Mouse (Mus musculus): ENCODE measurements around the gene Rgs10.

The Rgs10 gene

DNA sequence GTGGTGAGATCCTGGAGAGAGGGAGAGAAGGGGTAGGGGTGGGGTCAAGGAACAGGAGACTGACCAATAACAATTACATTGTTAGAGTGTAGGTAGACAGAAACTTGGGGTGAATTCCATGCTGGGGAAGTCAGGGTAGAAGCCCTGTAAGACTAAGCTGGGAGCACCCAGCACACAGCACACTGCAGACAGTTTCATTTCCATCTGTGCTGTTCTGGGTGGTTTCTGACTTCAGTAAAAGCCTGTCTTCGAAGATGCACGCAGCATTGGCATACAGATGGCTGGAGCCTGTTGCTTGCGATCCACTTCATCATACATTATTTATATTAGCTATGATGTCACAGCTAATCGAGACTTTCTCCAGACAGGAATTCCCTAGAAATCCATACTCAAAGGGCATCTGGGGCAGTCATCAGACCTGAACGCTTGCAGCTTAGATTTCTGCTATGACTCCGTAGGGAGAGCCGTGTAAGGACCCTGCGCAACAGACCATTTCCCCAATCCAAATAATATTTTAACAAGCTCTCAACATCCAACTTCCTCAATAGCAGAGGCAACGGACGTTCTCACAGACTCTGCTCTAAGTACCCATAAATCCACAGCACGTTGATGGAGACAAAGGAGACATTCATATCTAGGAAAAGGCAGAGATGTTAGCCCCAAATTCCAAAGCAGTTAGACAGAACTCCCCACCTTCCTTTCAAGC lies 7.7 kb downstream of the Rgs10 start:
- peak; percentile 44 for DNase-seq (ENCODE audit: low read depth, low spot score)

DNA sequence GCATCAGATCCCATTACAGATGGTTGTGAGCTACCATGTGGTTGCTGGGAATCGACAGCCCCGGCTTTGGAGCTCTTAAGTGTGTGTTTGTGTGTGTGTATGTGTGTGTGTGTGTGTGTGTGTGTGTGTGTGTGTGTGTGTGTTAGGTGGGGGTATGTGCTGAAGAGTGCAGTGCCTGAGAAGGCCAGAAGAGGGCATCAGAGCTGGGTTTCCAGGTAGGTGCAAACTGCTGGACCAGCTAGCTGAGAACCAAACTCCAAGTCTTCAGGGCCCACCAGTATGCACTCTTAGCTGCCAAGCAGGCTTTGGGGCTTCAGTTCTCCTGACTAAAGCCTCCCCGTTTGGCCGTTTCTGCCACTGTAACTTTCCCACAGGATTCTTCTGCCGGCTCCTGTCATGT lies 10.3 kb downstream of the Rgs10 start:
- DNase-seq (ENCODE audit: low read depth, low spot score): no peak

DNA sequence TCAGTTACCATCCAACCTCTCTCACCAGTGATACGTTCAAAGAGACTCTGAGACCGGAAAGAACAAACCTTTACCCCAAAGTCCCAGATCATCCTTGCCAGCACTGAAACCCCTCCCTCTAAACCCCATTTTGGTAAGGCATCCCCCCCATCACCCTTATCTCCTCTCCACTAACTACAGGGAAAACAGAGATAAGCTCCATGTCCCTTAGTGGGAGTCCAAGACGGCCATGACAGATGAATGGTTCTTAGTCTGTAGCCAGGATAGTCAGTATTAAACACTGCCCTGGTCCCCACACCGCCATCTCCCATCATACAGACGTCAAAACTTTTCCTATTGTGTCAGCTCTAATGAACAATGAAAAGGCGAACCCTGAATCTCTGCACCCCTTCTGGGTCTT lies 14.6 kb downstream of the Rgs10 start:
- DNase-seq (ENCODE audit: low read depth, low spot score): no peak

DNA sequence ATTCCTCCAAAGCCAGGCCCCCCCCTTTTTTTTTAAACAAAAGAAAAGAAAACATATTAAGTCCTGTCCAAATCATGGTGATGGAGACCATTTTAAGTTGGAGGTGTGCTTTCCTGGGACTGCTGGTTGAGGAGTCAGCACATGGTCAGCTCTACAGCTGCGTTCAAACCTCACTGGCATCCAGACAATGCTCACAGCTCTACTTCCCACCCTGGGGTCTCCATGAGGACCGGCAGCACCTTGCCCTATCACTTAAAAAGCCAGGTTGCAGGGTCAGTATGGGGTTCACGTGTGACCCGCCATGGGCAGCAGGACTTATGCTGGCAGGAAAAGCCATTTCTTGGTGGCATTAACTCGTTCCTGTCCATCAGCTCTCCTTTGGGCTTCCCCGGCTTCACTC lies 15.0 kb downstream of the Rgs10 start:
- no peak for DNase-seq (ENCODE audit: low read depth, low spot score)

DNA sequence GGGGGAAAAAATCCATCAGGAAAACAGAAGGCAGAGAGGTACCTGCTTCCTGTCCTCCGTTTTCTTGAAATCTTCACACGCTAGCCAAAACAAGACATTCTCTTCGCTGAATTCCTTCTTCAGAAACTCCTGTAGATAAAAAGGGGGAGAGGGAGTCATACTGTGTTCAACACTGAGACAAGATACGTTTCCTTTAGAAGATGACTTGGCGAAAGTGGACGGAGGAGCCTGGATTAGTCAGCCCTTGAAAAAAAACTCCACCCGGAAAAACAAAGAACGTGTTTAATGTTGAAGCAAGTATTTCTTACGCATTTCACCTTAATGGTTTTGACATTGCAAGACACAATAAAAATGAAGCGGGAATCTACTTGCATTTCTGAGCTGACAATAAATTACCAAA lies 15.4 kb downstream of the Rgs10 start:
- no peak for DNase-seq (ENCODE audit: low read depth, low spot score)

DNA sequence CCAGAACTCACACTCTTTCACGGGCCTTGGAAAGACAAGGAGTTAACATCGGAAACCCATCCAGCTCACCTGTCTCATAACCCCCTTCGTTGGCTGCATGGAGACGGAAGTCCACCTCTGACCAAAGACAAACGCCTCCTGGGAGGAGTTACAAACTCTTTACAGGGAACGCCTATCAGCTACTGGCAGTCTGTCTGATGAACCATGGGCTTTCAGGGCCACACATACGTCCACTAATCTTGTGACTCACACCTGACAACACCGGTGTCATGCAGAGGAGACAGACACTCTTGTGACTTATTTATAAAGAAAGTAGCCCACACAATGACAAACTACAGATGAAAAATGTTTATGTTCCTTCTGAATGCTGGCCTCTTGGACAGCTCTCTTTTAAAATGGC lies 16.0 kb downstream of the Rgs10 start:
- no peak for DNase-seq (ENCODE audit: low read depth, low spot score)

DNA sequence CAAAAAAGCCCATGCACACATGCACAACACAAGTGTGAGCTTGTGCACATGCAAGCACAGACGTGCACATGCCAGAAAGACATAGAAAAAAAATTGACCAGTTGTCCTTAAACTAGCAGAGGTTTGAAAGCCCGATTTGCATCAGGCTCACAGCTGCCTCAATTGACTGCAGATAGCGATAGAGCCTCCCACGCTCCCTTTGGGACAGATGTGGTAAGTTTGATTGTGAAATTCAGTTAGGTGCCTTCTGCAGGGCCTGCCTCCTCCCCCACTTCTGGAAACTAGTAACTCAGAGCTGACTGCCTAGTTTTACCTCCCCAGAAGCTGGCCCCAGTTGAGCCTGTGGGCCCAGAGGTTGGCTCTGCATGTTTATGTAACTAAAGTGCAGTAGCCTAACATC lies 19.9 kb downstream of the Rgs10 start:
- DNase-seq (ENCODE audit: low read depth, low spot score): no peak

DNA sequence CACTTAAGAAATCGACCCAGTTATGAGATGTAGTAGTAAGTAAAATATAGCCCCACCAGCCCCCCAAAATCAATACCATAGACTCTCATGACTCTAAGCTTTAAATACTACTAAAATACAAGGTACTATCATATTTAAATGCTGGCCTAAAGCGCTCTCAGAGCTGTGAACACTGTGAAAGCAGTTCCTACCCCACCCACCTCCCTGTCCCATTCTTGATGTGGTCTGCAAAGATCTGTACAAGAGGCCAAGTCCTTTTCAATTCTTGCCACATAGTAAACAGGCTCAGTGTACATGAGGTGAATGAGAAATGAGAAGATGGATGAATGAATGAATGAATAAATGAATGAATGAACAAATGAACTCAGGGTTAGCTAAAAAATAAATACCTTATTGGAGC lies 21.5 kb downstream of the Rgs10 start:
- no peak for DNase-seq (ENCODE audit: low read depth, low spot score)

DNA sequence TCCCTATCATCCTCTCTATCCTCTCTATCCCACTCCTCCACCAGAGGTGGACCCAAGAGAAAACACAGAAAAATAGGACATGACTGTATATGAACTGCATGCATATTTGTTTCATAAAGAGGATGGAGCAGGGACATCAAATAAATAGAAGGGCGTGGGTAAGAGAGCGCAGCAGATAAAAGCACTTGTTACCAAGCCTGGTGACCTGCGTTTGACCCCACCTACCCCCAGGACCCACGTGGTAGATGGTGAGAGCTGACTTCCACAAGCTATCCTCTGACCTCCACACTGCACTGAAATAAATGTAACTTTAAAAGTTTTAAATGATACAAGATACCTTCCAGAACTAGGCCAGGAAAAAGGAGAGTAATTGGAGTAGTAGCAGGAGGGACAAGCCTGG lies 24.8 kb downstream of the Rgs10 start:
- DNase-seq (ENCODE audit: low read depth, low spot score): no peak

DNA sequence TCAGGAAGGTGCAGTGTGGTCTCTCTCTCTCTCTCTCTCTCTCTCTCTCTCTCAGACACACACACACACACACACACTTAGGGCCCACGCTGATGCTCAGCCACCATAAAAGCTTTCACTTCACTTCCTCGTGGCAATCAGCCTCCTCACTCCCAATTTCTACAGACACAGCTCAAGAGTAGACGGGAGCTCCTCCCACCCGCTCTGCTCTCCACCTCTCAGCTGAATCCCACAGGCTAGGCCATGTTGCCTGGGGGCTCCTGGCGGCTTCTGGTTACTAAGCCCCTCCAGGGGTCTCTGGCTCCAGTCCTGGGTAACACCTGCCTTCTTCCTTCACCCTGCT lies 25.6 kb downstream of the Rgs10 start:
- DNase-seq (ENCODE audit: low read depth, low spot score): peak; percentile 45

DNA sequence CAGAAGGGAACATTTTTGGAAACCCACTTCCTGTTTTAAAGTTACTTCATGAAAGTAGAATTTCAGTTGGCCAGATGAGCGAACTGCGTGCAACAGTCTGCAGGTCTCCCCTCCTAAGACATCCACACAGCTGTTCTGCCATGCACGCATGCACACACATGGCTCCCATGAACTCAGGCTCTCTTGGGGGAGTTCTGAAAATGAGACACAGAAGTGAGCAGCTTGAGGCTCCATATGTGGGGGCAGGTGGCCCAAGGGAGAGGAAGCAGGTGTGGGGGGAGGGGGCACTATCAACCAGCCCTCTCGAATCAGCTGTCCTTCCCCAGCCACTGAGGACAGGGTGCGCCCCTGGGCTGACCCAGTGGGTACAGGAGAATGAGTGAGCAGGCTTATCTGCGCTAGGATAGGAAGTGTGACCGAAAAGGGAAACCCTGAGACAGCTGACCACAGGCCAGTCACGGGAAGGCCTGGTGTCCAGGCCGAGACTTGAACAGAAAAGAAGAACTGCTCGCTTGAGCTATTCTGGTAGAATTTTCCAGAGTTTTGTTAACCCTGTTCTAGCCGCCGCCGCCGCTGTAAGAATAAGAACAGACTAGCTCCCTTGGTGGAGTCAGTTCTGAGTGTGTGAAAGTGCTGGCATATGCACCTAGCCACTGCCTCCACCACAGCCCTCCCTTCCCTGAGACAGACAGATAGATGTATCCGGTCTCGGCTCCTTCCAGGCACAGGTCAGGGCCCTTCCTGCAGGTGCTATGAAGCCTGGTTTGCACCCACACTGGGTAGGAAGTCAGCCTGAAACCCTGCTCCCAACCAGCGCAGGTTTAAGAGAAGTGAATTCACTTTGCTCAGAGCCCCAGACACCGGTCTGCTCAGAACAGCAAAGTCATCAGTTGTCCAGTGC lies 26.2 kb downstream of the Rgs10 start:
- peak; percentile 56 for DNase-seq (ENCODE audit: low read depth, low spot score)

DNA sequence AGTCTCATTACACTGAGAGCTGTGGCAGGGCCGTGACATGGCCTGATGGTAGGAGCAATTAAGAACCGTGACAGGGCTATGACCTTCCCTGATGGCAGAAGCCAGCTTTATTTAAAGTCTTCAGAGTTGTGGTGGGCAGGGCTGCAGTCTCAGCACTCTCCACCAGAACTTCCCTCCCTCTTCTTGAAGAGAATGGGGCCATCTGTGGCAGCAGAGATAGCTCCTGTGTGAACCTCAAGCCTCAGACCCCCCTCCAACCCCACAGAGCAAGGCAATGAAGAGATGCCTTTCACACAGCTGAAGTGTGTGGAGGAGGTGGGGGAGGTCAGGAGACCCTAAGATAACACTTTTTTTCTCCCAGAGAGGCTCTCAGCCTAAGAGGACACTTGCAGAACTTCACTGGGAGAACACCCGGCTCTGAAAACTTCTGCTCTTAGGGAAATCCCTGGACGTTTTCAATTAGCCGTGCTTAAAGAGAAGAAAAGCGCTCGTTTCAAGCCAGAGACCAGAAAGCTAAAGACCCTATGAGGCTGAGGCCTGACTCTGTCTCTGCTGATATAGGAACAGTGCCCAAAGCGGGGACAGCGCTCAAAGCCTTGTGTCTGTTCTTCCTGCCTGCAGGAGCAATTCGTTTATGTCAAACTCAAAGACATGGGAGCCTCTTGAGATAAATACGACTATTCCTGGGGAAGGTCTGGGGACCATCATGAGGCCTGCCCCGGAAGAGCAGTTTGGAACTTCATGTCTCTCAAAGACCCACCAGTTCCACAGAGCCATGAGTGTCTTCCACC lies 27.1 kb downstream of the Rgs10 start:
- DNase-seq (ENCODE audit: low read depth, low spot score): no peak

DNA sequence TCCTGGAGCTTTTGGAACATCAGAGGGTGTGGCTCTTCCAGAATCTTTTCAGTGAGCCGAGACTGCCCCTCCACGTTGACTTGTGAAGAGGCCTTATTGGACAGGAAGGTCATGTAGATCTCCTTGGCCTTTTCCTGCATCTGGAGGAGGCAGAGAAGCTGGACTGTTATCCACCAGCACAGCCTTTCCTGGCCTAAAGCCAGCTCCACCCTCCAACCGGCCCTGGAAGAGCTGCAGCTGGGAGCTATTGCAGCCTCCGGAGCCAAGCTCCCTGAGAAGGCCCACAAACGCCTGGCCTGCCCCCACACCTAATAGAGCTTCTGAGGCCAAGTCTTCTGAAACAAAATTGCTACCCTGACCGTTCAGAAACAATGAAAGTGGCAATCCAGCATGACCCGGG lies 29.6 kb downstream of the Rgs10 start:
- DNase-seq (ENCODE audit: low read depth, low spot score): peak; percentile 49

DNA sequence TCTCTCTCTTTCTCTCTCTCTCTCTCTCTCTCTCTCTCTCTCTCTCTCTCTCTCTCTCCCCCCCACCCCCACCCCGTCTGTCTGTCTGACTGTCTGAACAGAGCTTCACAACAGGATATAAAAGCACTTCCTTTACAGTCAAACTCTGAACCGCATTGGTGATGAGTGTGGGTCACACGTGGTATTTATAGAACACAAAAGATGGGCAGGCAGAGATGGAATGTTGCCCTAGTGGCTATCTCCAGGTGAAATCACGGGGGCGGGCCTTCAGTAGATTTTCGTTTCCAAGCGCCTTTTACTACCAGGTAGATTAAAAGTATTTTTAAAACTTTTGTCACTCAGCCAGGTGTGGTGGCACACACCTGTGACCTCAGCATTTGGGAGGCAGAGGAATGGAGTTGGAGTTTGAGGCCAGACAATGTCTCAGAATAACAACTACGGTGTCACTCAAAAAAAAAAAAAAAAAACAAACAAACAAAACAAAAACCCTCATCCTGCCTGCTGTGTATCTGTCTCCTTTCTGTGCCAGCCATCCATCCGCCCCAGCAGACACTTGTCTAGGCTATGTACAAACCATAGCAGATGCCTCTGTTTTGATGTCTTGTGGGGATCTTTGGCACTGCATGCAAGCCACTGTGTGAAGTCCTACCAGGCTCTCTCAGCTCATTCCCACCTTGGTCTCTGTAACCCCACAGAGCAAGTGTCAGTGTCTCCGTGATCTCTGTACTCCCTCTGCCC lies 34.7 kb downstream of the Rgs10 start:
- DNase-seq (ENCODE audit: low read depth, low spot score): no peak

DNA sequence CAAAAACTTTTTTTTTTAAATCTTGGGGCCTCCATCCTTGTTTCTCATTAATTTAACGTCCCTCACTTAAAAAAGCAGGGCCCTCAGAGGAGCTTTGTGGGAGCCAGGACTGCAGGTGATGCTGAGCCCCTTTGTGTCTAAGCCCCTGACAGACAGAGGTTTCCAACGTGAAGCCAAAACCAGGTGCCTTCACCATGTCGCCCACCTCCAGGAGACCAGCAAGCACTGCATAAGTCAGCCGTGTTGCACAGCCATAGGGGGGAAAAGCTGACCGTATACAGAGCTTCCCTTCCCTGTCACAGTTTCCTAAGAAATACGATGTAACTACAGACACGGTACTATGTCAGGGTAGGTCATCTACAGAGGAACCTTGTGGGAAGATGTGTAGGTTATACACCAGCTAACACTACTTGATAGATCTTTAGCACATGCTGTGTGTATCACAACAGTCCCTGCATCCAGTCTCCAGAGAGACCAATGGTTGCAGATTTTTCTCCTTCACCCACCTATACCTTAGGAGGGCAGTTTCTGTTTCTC lies 35.3 kb downstream of the Rgs10 start:
- no peak for DNase-seq (ENCODE audit: low read depth, low spot score)

DNA sequence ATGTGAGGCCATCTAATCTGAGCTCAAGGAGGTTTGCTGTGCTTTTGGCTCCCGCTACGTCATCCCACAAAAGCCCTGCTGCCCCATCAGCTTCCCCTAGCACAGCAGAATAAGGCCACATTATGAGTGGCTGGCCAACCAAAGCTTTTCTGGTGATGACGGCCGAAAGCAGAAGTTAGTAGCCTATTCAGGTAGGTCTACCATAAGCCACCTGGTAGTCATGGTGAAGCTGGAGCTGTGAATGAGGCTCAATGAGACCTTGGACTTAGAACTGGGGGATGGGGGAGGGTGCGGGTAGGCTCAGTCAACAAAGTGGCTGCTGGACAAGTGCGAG lies 36.1 kb downstream of the Rgs10 start:
- no peak for DNase-seq (ENCODE audit: low read depth, low spot score)

DNA sequence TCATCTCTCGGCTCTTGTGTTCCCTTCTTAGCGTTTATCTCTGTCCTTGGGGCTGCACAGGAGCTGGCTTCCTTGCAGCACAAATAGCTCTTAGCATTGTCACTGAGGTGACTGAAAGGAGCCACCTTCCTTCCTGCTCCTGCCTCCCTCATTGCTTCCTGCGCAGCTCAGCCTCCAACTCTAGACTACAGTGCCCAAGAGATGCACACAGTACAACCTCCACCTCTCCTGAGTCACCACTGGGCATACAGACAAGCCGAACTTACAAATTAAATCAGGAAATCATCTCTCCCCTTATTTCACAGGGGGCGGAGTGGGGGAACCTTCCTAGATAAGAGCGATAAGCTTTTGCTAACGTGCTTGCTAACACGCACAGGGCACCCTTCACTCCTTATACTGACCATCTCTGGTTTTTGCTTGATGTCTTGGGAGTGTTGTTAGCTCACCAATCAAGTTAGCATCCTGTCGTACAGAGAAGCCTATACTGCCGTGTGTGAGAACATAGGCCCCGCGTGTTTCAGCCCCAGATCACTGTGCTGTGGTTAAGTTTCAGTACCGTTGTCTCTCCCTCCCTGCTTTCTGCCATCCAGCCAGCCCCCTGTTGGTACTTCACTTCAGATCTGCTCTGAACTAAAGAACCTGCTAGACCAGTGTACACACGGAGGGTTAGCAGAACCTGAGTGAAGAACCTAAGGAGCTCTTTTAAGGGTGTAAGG lies 36.6 kb downstream of the Rgs10 start:
- no peak for DNase-seq (ENCODE audit: low read depth, low spot score)

DNA sequence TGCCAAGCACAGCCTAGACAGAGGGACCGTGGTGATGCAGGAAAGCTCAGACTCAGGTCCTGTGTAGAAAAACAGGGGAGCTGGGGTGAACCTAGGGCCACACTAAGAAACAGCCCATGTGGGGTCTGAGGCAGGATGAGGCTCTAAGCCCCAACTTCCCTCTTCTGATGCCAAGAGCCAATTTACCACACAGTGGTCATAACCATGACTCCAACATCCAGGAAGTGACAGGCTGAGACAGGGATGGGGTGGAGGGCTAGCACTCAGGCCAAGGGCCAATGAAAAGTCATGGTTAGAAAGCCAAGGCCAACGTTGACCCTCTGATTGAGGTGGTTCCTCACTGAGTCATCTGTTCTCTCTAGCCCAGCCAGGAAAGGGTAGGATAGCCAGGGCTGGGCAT lies 37.6 kb downstream of the Rgs10 start:
- DNase-seq (ENCODE audit: low read depth, low spot score): no peak

DNA sequence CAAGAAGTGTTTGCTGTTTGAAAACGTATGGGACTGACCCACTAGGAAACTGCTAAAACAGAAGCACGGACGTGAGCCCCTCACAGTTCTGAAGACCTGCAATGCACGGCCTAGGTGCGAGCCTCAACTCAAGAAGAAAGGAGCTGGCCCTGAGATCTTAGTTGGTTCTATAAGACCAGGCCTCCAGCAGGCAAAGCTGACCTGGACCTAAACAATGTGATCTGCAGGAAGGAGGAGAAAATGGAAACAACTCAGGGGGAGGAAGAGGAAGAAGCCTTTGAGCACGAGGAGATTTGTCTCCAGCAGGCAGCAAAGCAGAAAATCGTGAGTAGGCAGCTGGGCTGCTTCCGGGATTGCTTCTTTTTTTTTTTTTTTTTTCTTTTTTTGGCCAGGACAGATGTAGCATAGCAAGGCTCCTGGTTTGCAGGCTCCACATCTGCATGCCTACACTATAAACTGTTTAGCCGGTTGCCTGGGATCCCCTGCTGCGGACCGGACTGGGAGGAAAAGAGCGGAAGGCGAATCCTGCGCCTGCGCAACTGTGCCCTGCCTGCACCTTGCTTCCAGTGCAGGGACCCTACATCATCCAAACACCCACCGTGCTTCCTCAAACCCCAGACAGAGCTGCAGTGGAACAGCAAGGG lies 39.3 kb downstream of the Rgs10 start:
- DNase-seq (ENCODE audit: low read depth, low spot score): peak; percentile 41

DNA sequence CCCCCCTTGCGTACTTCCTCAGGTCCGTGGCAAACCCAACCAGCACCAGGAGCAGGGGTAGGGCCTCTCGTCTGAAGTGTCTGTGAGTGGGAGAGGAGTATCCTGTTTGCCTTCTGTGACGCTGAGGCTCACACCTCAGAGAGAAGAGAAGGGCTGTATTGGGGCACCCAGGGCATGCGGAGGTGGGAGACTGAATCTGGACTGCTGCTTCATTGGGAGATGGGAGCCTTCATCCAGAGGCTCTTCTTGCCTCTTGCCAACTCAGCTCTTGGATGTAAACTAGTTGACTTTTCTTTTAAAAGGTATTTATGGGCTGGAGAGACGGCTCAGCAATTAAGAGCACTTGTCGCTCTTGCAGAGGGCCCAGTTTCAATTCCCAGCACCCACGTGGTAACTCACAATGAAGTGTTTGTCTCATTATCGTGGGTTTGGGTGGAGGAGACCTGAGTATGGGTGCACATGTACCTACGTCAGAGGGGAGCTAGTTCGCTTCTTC lies 42.3 kb downstream of the Rgs10 start:
- DNase-seq (ENCODE audit: low read depth, low spot score): no peak

Data from brain, adult 2 months (tissue).